Mouse (Mus musculus) neutrophil, adult 65 days (primary cell): ENCODE measurements around the gene Lypd9. TPM values are rescaled to one million over a fixed set of nuclear protein-coding genes. Genes with fewer than 3 reads are reported as not detected.

Source experiments
- total RNA-seq: library from RNA; stranded (reverse); gene quantifications from 2 replicates; pipeline ENCODE4 v1.2.4, GENCODE M21; 2023

The Lypd9 gene
- not detected in 2 replicates for total RNA-seq

DNA sequence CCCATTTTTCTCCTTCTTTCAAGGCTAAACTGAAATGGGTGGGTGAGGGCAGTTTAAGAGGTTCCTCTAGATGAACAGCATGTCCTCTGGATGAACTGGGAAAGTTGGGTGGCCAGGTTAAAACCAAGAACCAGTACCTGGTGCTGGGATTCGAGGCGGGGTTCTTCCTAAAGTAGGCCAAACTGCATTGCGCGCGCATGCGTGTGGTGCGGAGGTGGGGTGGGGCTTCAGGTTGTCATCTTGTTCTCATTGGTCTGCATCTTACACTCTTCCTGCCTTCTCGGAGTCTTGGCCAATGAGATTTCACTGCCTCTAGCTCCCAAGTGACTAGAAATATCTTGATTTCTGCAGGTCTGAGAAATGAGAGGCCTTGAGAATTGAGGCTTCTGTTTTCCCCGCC is at the start of gene Lypd9:
TSS of gene Lypd9 (minus strand) at position 165 of the 400 bp plus-strand sequence.

DNA sequence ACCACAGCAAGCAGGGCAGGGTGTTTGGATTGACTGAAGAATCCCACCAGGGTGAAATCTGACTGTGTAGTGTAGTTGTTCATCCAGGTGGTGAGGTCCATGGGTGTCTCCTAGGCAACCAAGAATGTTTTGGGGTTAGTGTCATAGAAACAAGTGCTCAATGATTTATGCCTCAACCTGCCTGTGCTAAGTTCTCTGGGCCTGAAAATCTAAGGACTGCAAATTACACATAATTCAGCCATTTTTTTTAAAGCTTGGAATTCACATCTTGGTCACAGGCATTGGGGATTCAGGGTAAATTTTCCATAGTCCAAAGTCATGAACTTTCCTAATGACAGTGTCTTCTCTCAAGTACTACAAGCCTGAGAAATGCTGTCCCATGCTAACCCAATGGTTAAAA is 49.7 kb upstream of the Lypd9 start, which contains the start of gene Olfr331:
TSS of gene Olfr331 (minus strand) at position 101 of the 400 bp plus-strand sequence.

DNA sequence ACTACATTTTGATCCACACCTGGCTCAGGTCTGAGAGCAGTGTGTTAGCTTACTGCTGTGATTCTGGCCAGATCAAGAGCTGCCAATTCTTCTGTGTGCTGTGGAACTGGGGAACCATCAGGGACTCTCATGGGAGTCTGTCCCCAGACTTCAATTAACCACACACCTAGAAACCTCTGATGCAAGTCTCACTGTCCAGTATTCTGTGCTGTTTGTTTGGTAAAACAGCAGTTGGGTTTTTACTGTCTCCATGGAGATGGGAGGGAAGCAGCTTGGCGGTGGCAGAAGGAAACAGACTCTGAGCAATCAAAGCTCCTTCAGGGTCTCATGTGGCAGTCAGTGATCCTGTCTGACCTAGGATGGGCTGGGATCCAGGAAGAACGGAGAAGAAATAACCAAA is 39.7 kb upstream of the Lypd9 start, which contains the start of gene Olfr332:
TSS of gene Olfr332 (minus strand) at position 101 of the 400 bp plus-strand sequence.

DNA sequence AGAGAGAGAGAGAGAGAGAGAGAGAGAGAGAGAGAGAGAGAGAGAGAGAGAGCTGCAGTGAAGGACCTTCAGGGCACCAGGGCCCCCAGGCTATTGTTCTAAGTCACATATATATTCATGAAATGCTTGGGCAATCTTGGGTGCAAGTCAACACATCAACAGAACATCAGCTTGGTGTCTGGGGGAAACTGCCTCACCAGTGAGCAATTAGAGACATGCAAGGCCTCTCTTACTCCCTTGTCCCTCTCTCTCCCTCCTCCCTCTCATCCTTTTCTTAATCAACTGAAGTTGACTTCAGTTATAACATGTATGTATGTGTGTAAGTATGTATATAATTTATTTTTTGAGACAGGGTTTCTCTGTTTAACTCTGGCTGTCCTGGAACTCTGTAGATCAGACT is 9.4 kb upstream of the Lypd9 start, which contains the start of gene Olfr30:
TSS of gene Olfr30 (minus strand) at position 101 of the 400 bp plus-strand sequence.

DNA sequence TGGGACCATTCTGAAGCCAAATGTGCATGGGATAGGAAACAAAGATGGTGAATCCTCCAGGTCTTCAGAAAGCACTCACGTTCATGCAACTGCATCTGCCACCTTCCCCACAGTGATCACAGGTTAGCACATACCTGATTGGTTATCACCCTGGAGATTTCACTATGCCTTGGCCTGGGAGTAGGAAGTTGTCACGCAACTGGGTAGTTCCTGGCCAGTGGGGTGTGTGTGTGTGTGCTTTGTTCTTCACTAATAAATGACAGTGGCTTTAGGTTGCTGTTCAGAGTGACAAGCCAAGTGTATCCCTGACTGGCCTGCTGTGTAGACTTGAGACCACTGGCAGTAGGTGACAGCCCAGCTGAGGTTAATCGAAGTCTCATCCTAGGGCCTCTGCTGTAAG is 20.5 kb downstream of the Lypd9 start, which contains the start of gene Gm12253:
TSS of gene Gm12253 (plus strand) at position 301 of the 400 bp plus-strand sequence.

DNA sequence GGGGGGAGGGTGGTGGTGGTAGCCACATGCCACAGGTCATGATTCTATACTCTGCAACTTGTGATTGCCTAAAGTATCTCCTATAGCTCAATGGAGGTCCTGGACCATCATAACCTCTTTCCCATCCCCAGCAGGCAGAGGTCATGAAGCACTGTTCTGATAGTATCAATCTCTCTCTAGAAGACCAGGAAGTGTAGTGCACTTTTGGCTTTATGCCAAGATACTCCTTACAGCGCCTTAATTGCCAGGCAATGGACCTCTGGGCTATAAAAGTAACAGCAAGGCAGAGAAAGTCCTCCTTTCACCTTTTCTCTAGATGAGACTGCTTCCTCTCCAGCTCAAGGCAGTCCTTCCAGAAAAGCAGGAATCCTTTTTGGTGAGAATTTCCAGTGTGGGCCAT is 31.9 kb downstream of the Lypd9 start, which contains the start of gene 1810065E05Rik:
TSS of gene 1810065E05Rik (plus strand) at position 297 of the 400 bp plus-strand sequence.

Other genes with a start within 250 kb of the Lypd9 start
- gene 4930438A08Rik, start 178.1 kb downstream of the Lypd9 start, total RNA-seq: 84.1 and 93.8 TPM in 2 replicates
- 9.9 and 13.5 TPM in 2 replicates for gene Zfp692, start 145.9 kb downstream of the Lypd9 start, total RNA-seq
- 13.5 and 20.9 TPM in 2 replicates for gene Zfp672, start 122.6 kb downstream of the Lypd9 start, total RNA-seq
- gene Sh3bp5l, start 122.2 kb downstream of the Lypd9 start, total RNA-seq: 26.4 and 32.8 TPM in 2 replicates
- not detected in 2 replicates for gene Lypd8, start 73.9 kb downstream of the Lypd9 start, total RNA-seq
- gene 1810065E05Rik, start 31.8 kb downstream of the Lypd9 start, total RNA-seq: not detected in 2 replicates
- gene Gm12253, start 20.4 kb downstream of the Lypd9 start, total RNA-seq: not detected in 2 replicates
- not detected in 2 replicates for gene Olfr30, start 9.3 kb upstream of the Lypd9 start, total RNA-seq
- gene Olfr332, start 39.6 kb upstream of the Lypd9 start, total RNA-seq: not detected in 2 replicates
- gene Olfr331, start 49.6 kb upstream of the Lypd9 start, total RNA-seq: not detected in 2 replicates
- gene Olfr330, start 81.9 kb upstream of the Lypd9 start, total RNA-seq: not detected in 2 replicates
- not detected in 2 replicates for gene Olfr329-ps, start 93.5 kb upstream of the Lypd9 start, total RNA-seq
- 0.18 and 0.32 TPM in 2 replicates for gene Olfr328, start 102.7 kb upstream of the Lypd9 start, total RNA-seq
- not detected in 2 replicates for gene Olfr224, start 117.6 kb upstream of the Lypd9 start, total RNA-seq
- gene Olfr325, start 124.8 kb upstream of the Lypd9 start, total RNA-seq: not detected in 2 replicates
- gene Olfr324, start 142.2 kb upstream of the Lypd9 start, total RNA-seq: not detected in 2 replicates
- gene 2210407C18Rik, start 163.2 kb upstream of the Lypd9 start, total RNA-seq: not detected in 2 replicates
- not detected in 2 replicates for gene Olfr323, start 177.6 kb upstream of the Lypd9 start, total RNA-seq
- 0.29 and 0.41 TPM in 2 replicates for gene Trim58, start 187.5 kb upstream of the Lypd9 start, total RNA-seq
- gene Olfr322, start 205.9 kb upstream of the Lypd9 start, total RNA-seq: not detected in 2 replicates
- gene Olfr320, start 228.2 kb upstream of the Lypd9 start, total RNA-seq: not detected in 2 replicates
- gene Olfr319, start 246.2 kb upstream of the Lypd9 start, total RNA-seq: not detected in 2 replicates